Mouse (Mus musculus): ENCODE measurements around the gene Cnnm1. TPM values are rescaled to one million over a fixed set of nuclear protein-coding genes. Genes with fewer than 3 reads are reported as not detected.

Cnnm1 gene
- polyA plus RNA-seq (2016; fragmentation: Nextera tagmentation; extraction: Ambion mirVana), result 0.34 and 0.35 TPM in 2 replicates

- Histone ChIP-seq H3K36me3 (0 out of 2 replicates have a peak, but pooled peaks cover 4% of the 10 kb centered on the region), H3K9me3 (peaks cover 10% of the 10 kb centered on the region), H3K27ac (peak within 1 kb of the TSS; percentile 85), H3K4me3 (peak within 1 kb of the TSS; percentile 84), H3K27me3 (ENCODE audit: insufficient read depth, poor library complexity, severe bottlenecking) (peaks cover 56% of the 10 kb centered on the region), H3K4me1 (replicated peaks) (peaks cover 22% of the 10 kb centered on the region)
- peak; percentile 78 for DNase-seq (ENCODE audit: low spot score)
- under 1% methylated on average over 51 of the region's 51 CpGs for WGBS
Observed at GRCm38 (mm10) chr19:43440112-43440737, at the start of gene Cnnm1. TSS of gene Cnnm1 (plus strand) at chr19:43440436.

DNA sequence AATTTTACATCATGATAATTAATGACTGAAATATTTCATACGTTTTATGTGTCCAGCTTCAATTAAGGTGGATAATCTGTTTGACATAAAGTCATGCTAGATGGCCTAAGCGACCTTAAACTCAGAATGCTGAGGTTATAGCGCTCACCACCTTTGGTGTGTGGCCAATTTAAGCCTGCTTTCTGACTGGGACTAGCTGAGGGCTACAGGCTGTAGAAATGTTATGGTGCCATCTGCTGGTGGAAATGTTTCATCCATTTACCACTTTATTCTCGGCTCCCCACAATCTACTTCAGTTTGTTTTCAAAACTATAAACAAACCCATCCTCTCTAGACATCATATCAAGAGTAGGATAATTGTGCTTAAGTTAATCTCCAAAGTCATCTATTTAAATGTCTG, 43.9 kb upstream of the Cnnm1 start:
- H3K27me3 ChIP-seq (ENCODE audit: insufficient read depth, poor library complexity, severe bottlenecking), result no peaks in the 10 kb centered on the region
- H3K36me3 ChIP-seq, result no peaks in the 10 kb centered on the region
- no peaks in the 10 kb centered on the region for H3K4me1 ChIP-seq (replicated peaks)
- no peak overlapping the region for H3K4me3 ChIP-seq
- peak; percentile 19 for DNase-seq (ENCODE audit: low spot score)
- WGBS, result 7% methylated on average over 4 of the region's 4 CpGs
- no peak overlapping the region for H3K27ac ChIP-seq
- no peaks in the 10 kb centered on the region for H3K9me3 ChIP-seq

DNA sequence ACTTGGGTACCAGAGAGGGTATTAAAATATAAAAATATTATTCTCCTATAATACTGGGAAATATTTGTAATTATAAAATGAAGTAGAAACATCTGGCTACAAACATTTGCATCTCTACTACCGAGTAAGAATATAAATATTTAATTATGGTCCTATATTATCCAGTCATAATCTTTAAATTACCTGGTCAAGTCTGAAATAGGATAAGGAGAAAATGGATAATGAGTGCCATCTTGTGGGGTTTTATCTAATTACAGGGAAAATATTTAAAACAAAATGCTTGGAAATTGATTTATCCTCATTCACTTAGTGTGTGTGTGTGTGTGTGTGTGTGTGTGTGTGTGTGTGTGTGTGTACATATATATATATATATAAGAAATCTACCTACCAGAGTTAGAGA, 33.1 kb upstream of the Cnnm1 start:
- Histone ChIP-seq H3K36me3 (no peaks in the 10 kb centered on the region), H3K4me3 (no peak overlapping the region), H3K9me3 (no peaks in the 10 kb centered on the region), H3K4me1 (replicated peaks) (no peaks in the 10 kb centered on the region), H3K27me3 (ENCODE audit: insufficient read depth, poor library complexity, severe bottlenecking) (no peaks in the 10 kb centered on the region), H3K27ac (no peak overlapping the region)
- WGBS, result 42% methylated on average over 1 of the region's 1 CpGs
- no peak for DNase-seq (ENCODE audit: low spot score)

DNA sequence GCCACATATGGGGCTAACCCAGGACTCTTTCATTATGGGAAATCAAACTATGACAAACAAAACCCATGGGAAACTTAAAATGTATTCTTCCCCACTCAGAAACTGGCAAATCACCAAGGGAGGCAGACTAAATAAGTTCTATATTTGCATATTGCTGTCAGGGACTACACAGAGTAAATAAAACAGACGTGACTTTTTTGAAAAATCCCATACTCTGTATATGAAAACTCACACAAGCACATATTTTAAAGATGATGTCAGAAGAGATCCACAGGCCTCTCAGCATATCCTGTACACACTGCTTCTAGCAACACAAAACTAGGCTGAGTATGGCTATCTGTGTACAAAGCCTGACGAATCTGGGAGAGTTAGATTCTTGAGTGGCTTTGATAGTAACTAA, 24.7 kb upstream of the Cnnm1 start:
- WGBS, result 80% methylated on average over 2 of the region's 2 CpGs
- no peaks in the 10 kb centered on the region for H3K36me3 ChIP-seq
- no peak overlapping the region for H3K4me3 ChIP-seq
- H3K4me1 ChIP-seq (replicated peaks), result no peaks in the 10 kb centered on the region
- H3K9me3 ChIP-seq, result no peaks in the 10 kb centered on the region
- H3K27ac ChIP-seq, result no peak overlapping the region
- H3K27me3 ChIP-seq (ENCODE audit: insufficient read depth, poor library complexity, severe bottlenecking), result no peaks in the 10 kb centered on the region
- DNase-seq (ENCODE audit: low spot score), result no peak

DNA sequence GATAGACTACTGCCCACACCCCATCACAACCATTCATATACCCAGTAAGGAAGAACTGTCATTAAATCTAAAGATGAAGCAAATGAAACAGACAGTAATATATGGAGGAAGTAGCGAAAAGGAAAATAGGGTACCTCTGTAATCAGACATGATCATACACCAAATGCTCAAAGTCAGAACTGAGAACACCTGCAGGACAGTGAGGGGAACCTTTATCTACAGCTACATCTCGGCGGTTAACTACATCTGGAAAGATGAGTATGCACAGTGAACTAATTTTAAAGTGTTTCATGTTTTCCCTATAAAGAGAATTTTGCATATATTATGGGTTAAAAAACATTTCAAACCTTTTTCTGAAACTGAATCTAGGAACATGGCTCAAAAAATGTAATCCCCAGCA, 19.7 kb upstream of the Cnnm1 start:
- no peak for DNase-seq (ENCODE audit: low spot score)
- WGBS, result 86% methylated on average over 3 of the region's 3 CpGs
- Histone ChIP-seq H3K4me1 (replicated peaks) (no peaks in the 10 kb centered on the region), H3K36me3 (no peaks in the 10 kb centered on the region), H3K27me3 (ENCODE audit: insufficient read depth, poor library complexity, severe bottlenecking) (no peaks in the 10 kb centered on the region), H3K4me3 (no peak overlapping the region), H3K27ac (no peak overlapping the region), H3K9me3 (no peaks in the 10 kb centered on the region)

DNA sequence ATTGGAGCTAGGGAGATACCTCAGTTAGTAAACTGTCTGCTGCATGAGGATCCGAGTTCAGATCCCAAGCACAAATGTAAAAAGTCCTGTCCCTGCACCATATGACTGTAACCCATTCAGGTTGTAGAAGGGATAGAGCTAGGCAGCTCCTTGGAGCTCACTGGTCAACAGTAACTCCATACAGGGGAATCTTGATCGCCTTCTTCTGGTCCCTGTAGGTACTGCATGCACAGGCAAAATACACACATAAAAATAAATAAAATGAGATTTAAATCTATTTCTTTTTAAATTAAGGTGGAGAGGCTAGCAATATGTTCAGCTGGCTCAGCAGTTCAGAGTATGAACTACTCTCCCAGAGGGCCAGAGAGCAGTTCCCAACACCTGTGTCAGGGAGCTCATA, 16.2 kb upstream of the Cnnm1 start:
- Histone ChIP-seq H3K36me3 (no peaks in the 10 kb centered on the region), H3K4me3 (no peak overlapping the region), H3K27ac (no peak overlapping the region), H3K9me3 (no peaks in the 10 kb centered on the region), H3K4me1 (replicated peaks) (no peaks in the 10 kb centered on the region), H3K27me3 (ENCODE audit: insufficient read depth, poor library complexity, severe bottlenecking) (no peaks in the 10 kb centered on the region)
- DNase-seq (ENCODE audit: low spot score), result no peak
- WGBS, result 64% methylated on average over 2 of the region's 2 CpGs

DNA sequence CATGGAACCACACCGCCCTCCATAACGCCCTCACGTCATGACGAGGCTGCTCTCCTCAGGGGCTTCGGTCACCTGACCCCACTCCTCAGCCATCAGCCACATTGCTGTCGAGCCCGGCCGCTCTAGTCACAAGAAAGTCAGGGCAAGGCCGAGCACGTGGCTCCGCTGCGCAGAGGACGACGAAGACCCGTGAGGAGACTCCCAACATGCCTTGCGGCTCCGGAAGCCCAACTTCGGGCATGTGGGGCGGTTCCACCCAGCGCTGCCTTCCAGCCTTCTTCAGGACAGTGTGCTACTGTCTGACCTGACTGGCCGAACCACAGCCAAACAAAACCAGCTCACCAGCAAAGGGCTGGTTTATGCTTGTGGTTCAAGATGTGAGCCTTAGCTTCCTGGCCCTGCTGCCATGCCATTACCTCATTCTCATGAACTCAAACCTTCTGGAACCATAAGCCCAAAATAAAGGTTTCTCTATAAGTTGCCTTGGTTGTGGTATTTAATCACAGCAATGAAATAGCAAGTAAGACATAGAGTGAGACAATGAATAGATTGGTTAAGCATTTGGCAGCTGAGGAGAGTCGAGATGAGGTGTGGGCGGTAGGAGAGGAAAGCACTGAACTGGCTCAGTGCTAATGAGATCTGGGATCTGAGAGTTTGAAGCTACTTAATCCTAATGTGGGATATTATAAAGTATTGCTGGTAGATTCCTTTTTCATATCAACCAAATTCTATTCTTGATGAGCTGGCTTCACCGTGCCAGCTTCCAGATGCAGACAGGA, 12.6 kb upstream of the Cnnm1 start:
- Histone ChIP-seq H3K27ac (no peak overlapping the region), H3K36me3 (no peaks in the 10 kb centered on the region), H3K4me3 (no peak overlapping the region), H3K4me1 (replicated peaks) (no peaks in the 10 kb centered on the region), H3K27me3 (ENCODE audit: insufficient read depth, poor library complexity, severe bottlenecking) (no peaks in the 10 kb centered on the region), H3K9me3 (no peaks in the 10 kb centered on the region)
- WGBS, result 92% methylated on average over 24 of the region's 24 CpGs
- DNase-seq (ENCODE audit: low spot score), result no peak

- DNase-seq (ENCODE audit: low spot score), result no peak
- H3K4me1 ChIP-seq (replicated peaks), result peaks cover 22% of the 10 kb centered on the region
- no peak overlapping the region for H3K27ac ChIP-seq
- WGBS, result 87% methylated on average over 7 of the region's 7 CpGs
- H3K9me3 ChIP-seq, result peaks cover 10% of the 10 kb centered on the region
- 0 out of 2 replicates have a peak, but pooled peaks cover 4% of the 10 kb centered on the region for H3K36me3 ChIP-seq
- peaks cover 56% of the 10 kb centered on the region for H3K27me3 ChIP-seq (ENCODE audit: insufficient read depth, poor library complexity, severe bottlenecking)
- H3K4me3 ChIP-seq, result no peak overlapping the region
Observed at GRCm38 (mm10) chr19:43439246-43439645, 990 bp upstream of the Cnnm1 start.

DNA sequence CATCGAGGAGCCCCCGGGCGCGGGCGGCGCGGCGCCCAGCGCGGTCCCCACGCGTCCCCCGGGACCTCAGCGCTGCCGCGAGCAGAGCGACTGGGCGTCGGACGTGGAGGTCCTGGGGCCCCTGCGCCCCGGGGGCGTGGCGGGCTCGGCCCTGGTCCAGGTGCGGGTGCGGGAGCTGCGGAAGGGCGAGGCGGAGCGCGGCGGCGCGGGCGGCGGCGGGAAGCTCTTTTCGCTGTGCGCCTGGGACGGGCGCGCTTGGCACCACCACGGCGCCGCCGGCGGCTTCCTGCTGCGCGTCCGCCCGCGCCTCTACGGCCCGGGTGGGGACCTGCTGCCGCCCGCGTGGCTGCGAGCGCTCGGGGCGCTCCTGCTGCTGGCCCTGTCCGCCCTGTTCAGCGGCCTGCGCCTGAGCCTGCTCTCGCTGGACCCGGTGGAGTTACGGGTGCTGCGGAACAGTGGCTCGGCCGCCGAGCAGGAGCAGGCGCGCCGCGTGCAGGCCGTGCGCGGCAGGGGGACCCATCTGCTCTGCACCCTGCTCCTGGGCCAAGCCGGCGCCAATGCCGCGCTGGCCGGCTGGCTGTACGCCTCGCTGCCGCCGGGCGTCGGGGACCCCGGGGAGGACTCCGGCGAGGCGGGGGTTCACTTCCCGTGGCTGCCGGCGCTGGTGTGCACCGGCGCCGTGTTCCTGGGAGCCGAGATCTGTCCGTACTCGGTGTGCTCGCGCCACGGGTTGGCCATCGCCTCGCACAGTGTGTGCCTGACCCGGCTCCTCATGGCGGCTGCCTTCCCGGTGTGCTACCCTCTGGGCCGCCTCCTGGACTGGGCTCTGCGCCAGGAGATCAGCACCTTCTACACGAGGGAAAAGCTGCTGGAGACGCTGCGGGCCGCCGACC, 778 bp downstream of the Cnnm1 start:
- peak overlapping the region; percentile 85 for H3K27ac ChIP-seq
- under 1% methylated on average over 118 of the region's 118 CpGs for WGBS
- peaks cover 22% of the 10 kb centered on the region for H3K4me1 ChIP-seq (replicated peaks)
- 0 out of 2 replicates have a peak, but pooled peaks cover 4% of the 10 kb centered on the region for H3K36me3 ChIP-seq
- H3K9me3 ChIP-seq, result peaks cover 10% of the 10 kb centered on the region
- H3K4me3 ChIP-seq, result peak overlapping the region; percentile 84
- DNase-seq (ENCODE audit: low spot score), result peak; percentile 64
- peaks cover 56% of the 10 kb centered on the region for H3K27me3 ChIP-seq (ENCODE audit: insufficient read depth, poor library complexity, severe bottlenecking)

DNA sequence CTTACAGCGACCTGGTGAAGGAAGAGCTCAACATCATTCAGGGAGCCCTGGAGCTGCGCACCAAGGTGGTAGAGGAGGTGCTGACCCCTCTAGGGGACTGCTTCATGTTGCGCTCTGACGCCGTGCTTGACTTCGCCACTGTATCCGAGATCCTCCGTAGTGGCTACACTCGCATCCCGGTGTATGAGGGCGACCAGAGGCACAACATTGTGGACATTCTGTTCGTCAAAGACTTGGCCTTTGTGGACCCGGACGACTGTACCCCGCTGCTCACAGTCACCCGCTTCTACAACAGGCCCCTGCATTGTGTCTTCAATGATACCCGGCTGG, 1.4 kb downstream of the Cnnm1 start:
- Histone ChIP-seq H3K27me3 (ENCODE audit: insufficient read depth, poor library complexity, severe bottlenecking) (peaks cover 56% of the 10 kb centered on the region), H3K27ac (peak overlapping the region; percentile 85; the same call in 1 of the 2 replicates), H3K9me3 (peaks cover 10% of the 10 kb centered on the region), H3K4me1 (replicated peaks) (peaks cover 22% of the 10 kb centered on the region), H3K4me3 (peak overlapping the region; percentile 84), H3K36me3 (0 out of 2 replicates have a peak, but pooled peaks cover 4% of the 10 kb centered on the region)
- WGBS, result 10% methylated on average over 17 of the region's 17 CpGs
- DNase-seq (ENCODE audit: low spot score), result no peak

DNA sequence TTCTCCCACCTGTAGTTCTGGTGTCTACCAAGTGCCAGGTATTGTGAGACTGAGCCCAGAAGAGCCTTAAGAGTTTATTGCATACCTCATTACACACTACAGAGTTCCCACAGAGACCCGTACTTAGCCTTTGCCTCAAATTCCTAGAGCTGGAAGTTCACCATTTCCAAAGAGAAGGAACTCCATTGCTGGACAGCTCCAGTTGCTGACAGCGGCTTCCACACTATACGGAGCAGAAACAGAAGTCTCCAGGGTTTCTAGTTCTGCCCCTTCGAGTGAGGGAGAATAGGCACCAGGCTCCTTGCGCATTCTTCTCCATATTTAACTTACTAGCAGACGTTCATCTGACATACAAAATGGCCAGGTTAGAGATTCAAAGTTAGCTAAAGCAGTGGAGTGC, 2.0 kb downstream of the Cnnm1 start:
- 40% methylated on average over 6 of the region's 6 CpGs for WGBS
- H3K4me1 ChIP-seq (replicated peaks), result peaks cover 22% of the 10 kb centered on the region
- H3K9me3 ChIP-seq, result peaks cover 10% of the 10 kb centered on the region
- no peak overlapping the region for H3K27ac ChIP-seq
- peaks cover 56% of the 10 kb centered on the region for H3K27me3 ChIP-seq (ENCODE audit: insufficient read depth, poor library complexity, severe bottlenecking)
- 0 out of 2 replicates have a peak, but pooled peaks cover 4% of the 10 kb centered on the region for H3K36me3 ChIP-seq
- DNase-seq (ENCODE audit: low spot score), result peak; percentile 12
- no peak overlapping the region for H3K4me3 ChIP-seq

DNA sequence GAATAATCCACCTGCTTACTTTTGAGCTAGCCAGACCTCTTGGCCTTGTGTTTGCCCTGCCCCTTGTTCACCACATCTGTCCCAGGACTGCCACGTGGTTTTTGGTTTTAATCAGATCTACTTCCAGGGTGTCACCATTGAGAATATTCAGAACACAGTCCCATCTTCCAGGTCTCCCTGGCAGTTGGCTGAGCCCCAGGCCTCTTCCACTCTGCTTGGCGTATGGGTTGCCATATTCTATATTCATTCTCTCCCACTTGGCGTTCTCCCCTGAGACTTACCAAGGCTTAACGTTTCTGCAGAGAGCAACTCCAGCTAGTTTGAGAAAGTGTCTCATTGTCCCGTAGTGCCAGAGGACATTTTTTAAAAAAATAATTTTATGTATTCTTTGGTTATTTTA, 2.7 kb downstream of the Cnnm1 start:
- no peak overlapping the region for H3K4me3 ChIP-seq
- H3K9me3 ChIP-seq, result peaks cover 10% of the 10 kb centered on the region

More for the DNA sequence above, 2.7 kb downstream of the Cnnm1 start:
- Histone ChIP-seq H3K36me3 (0 out of 2 replicates have a peak, but pooled peaks cover 4% of the 10 kb centered on the region), H3K4me1 (replicated peaks) (peaks cover 22% of the 10 kb centered on the region), H3K27ac (no peak overlapping the region), H3K27me3 (ENCODE audit: insufficient read depth, poor library complexity, severe bottlenecking) (peaks cover 56% of the 10 kb centered on the region)
- DNase-seq (ENCODE audit: low spot score), result no peak
- WGBS, result 91% methylated on average over 5 of the region's 5 CpGs
